Comparison of ENCODE assay signal across 11 mouse cellular contexts in the genomic region with DNA sequence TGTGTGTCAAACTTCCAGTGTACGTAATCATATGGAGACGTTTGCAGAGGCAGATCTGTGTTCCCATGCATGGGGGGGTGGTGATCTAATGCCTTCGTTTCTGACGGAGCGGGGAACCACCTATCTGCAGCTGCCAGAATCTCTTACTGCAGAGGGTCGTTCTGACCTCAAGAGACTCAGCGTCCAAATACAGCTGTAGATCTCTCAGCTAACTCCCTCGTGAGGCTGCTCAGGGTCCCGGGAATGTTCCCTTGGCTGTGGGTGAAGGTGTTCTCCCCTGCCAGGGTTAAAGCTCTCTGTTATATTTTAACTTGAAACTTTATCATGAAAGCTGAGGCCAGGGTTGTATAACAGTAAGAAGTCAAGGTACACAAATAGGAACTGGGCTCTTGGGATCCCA.
A peak's percentile ranks its signal among the peaks of the same experiment; 100 is the strongest.
DNase-seq lines count a peak whose midpoint lies in the region; ATAC-seq and TF ChIP-seq lines count a peak whose summit lies in the region.
"Had no signal": no experiment of that assay in that cellular context is flagged by ENCODE, and none has a peak within 500 bp of the region (broad histone marks: within the 10 kb centered on the region; RNA-seq: fewer than 3 reads in every experiment).

No protein-coding gene starts in this region.

- WGBS in lung, embryonic 15.5 days, result 24% methylated on average over 9 of the region's 9 CpGs
- WGBS in intestine, embryonic 14.5 days, result 19% methylated on average over 9 of the region's 9 CpGs
- 16% methylated on average over 9 of the region's 9 CpGs for WGBS in kidney, embryonic 14.5 days
- 52% methylated on average over 9 of the region's 9 CpGs for WGBS in liver, postnatal 0 days (ENCODE audit: insufficient replicate concordance)

- no peak overlapping the region for H3K4me2 ChIP-seq in lung, embryonic 15.5 days
- H3K4me2 ChIP-seq in intestine, embryonic 14.5 days (ENCODE audit: low read length), result peak overlapping the region; percentile 30
- no peak overlapping the region for H3K4me2 ChIP-seq in kidney, embryonic 14.5 days (replicated peaks; ENCODE audit: low read depth, low read length)
- H3K4me2 ChIP-seq in liver, postnatal 0 days (ENCODE audit: low read depth, low read length), result peak overlapping the region; percentile 42

- H3K4me1 ChIP-seq in lung, embryonic 15.5 days, result peaks cover 20% of the 10 kb centered on the region
- H3K4me1 ChIP-seq in intestine, embryonic 14.5 days (replicated peaks; ENCODE audit: control insufficient read depth, insufficient read depth, low read length), result peaks cover 31% of the 10 kb centered on the region
- peaks cover 21% of the 10 kb centered on the region for H3K4me1 ChIP-seq in kidney, embryonic 14.5 days (ENCODE audit: control insufficient read depth, insufficient read depth, low read length)
- H3K4me1 ChIP-seq in liver, postnatal 0 days (ENCODE audit: insufficient read depth), result peaks cover 6% of the 10 kb centered on the region

- no peaks in the 10 kb centered on the region for H3K9me3 ChIP-seq in lung, embryonic 15.5 days
- H3K9me3 ChIP-seq in intestine, embryonic 14.5 days (ENCODE audit: control insufficient read depth, low read length), result no peaks in the 10 kb centered on the region
- H3K9me3 ChIP-seq in kidney, embryonic 14.5 days (ENCODE audit: control insufficient read depth, low read length), result no peaks in the 10 kb centered on the region
- no peaks in the 10 kb centered on the region for H3K9me3 ChIP-seq in liver, postnatal 0 days (ENCODE audit: low read length)
- H3K9me3 ChIP-seq: forebrain, embryonic 10.5 days had no signal

- no peak for ATAC-seq in lung, embryonic 15.5 days (ENCODE audit: borderline replicate concordance, extremely low read depth, low FRiP score, low TSS enrichment)
- peak; percentile 48; the same call in 1 of the 2 replicates for ATAC-seq in intestine, embryonic 14.5 days (replicated peaks; ENCODE audit: low FRiP score, low TSS enrichment, low read depth)
- ATAC-seq in kidney, embryonic 14.5 days (ENCODE audit: low FRiP score, low TSS enrichment), result peak; percentile 28; the same call in 1 of the 2 replicates
- 0 out of 2 replicates have a peak, but pooled peaks have one; percentile 40 for ATAC-seq in liver, postnatal 0 days

- DNase-seq in lung, adult 18-20 months, result no peak
- peak; percentile 71 for DNase-seq in intestine, embryonic 14.5 days (ENCODE audit: low spot score)
- no peak for DNase-seq in liver, postnatal 0 days
- no peak for DNase-seq in layer of hippocampus, adult 9-10 months (ENCODE audit: low spot score)
- DNase-seq in frontal cortex, postnatal 14 days (ENCODE audit: low spot score in 2 of 2), result no peak
- DNase-seq: adrenal gland, adult 8-10 months; cerebellum, adult 11-12 months; thymus, postnatal 36 days had no signal

- H3K27ac ChIP-seq in lung, embryonic 15.5 days, result peak overlapping the region; percentile 58
- no peak overlapping the region for H3K27ac ChIP-seq in intestine, embryonic 14.5 days (ENCODE audit: low read depth)
- H3K27ac ChIP-seq in kidney, embryonic 14.5 days (ENCODE audit: low read depth, low read length), result peak overlapping the region; percentile 14; the same call in 1 of the 2 replicates
- H3K27ac ChIP-seq in liver, postnatal 0 days (ENCODE audit: low read depth), result peak overlapping the region; percentile 50
- H3K27ac ChIP-seq: forebrain, embryonic 10.5 days had no signal

- TF ChIP-seq CTCF in liver, postnatal 0 days (IDR thresholded peaks at IDR 0.05; ENCODE audit: low read depth), result no peak

- no peaks in the 10 kb centered on the region for H3K27me3 ChIP-seq in lung, embryonic 15.5 days
- H3K27me3 ChIP-seq in intestine, embryonic 14.5 days (replicated peaks; ENCODE audit: control insufficient read depth, insufficient read depth, low read length), result no peaks in the 10 kb centered on the region
- H3K27me3 ChIP-seq in kidney, embryonic 14.5 days (ENCODE audit: control insufficient read depth, insufficient read depth, low read length), result no peaks in the 10 kb centered on the region
- H3K27me3 ChIP-seq in liver, postnatal 0 days (ENCODE audit: insufficient read depth, low read length), result no peaks in the 10 kb centered on the region

- TF ChIP-seq EP300 in liver, postnatal 0 days (IDR thresholded peaks at IDR 0.05; ENCODE audit: low read depth), result no peak

- H3K9ac ChIP-seq in lung, embryonic 15.5 days, result no peak overlapping the region
- no peak overlapping the region for H3K9ac ChIP-seq in intestine, embryonic 14.5 days (ENCODE audit: low read length)
- no peak overlapping the region for H3K9ac ChIP-seq in kidney, embryonic 14.5 days (ENCODE audit: low read depth, low read length)
- H3K9ac ChIP-seq in liver, postnatal 0 days (replicated peaks), result no peak overlapping the region

- no peaks in the 10 kb centered on the region for H3K36me3 ChIP-seq in lung, embryonic 15.5 days
- H3K36me3 ChIP-seq in intestine, embryonic 14.5 days (ENCODE audit: control insufficient read depth, insufficient read depth, low read length), result no peaks in the 10 kb centered on the region
- H3K36me3 ChIP-seq in kidney, embryonic 14.5 days (ENCODE audit: control insufficient read depth, insufficient read depth, low read length), result no peaks in the 10 kb centered on the region
- no peaks in the 10 kb centered on the region for H3K36me3 ChIP-seq in liver, postnatal 0 days (replicated peaks; ENCODE audit: insufficient read depth, low read length)
- H3K36me3 ChIP-seq: forebrain, embryonic 10.5 days had no signal

- H3K4me3 ChIP-seq in lung, embryonic 15.5 days, result no peak overlapping the region
- H3K4me3 ChIP-seq in intestine, embryonic 14.5 days (ENCODE audit: low read depth, low read length), result no peak overlapping the region
- no peak overlapping the region for H3K4me3 ChIP-seq in kidney, embryonic 14.5 days (ENCODE audit: low read length)
- H3K4me3 ChIP-seq in liver, postnatal 0 days (ENCODE audit: low read depth, low read length), result no peak overlapping the region
- H3K4me3 ChIP-seq: forebrain, embryonic 10.5 days had no signal

Comparison
In these comparisons a context has a peak if more than half of its experiments do, and no peak if none do; other contexts are left out.
1. H3K4me2 ChIP-seq: peak in intestine, embryonic 14.5 days (single experiment) and liver, postnatal 0 days (single experiment); none in lung, embryonic 15.5 days (single experiment) and kidney, embryonic 14.5 days (single experiment).